Mouse (Mus musculus) skeletal muscle tissue, adult 2 months (tissue): ENCODE data around the gene Cadps2.

Experiments used
- DNase-seq: peaks from one replicate; pipeline ENCODE4 v3.0.0-alpha.2; 2012; ENCODE audit warnings: low read depth, low spot score

The Cadps2 gene

DNA sequence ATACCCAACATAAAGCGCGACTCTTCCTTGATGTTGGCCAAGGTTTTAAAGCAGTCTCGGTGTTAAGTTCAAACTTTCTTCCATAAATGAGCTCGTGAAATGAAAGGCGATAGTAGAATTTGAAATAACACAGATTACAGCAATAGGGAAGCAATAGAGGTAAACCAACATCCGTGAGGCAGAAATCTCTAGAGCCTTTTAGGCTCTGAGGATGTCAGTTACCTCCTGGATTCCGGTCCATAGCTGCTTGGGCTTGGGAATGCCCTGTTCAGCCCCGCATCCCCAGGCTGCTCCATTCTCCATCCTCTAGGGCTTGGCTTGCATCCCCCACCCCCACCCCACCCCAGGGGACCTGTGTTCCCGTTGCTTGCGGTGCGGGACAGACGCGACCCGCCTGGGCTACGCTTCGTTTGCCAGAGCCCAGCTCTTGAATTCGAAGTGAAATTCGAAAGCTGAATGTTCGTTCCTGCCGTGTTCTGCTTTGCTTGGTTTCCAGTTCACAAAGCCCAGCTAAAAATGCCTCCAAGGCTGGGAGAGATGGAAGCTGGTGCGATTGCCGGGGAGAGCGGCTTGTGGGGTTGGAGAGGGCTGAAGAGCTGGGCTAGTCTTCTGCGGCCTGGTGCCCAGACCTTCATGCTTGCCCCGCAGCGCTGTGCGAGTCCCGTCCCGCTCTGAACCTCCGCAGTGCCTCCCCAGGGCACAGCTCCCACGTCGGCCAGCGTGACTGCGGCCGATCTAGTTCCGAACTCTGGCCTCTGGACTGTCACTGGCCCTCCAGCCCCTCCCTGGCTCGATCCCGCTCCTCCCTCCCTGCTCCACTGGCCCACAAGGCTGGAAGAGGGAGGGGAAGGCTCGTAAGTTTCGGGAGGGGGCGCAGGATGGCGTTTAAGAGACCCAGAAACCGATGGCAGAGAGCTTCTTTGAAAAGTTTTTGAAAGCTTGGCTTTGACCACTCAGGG is 585.6 kb downstream of the Cadps2 start:
- no peak for DNase-seq

DNA sequence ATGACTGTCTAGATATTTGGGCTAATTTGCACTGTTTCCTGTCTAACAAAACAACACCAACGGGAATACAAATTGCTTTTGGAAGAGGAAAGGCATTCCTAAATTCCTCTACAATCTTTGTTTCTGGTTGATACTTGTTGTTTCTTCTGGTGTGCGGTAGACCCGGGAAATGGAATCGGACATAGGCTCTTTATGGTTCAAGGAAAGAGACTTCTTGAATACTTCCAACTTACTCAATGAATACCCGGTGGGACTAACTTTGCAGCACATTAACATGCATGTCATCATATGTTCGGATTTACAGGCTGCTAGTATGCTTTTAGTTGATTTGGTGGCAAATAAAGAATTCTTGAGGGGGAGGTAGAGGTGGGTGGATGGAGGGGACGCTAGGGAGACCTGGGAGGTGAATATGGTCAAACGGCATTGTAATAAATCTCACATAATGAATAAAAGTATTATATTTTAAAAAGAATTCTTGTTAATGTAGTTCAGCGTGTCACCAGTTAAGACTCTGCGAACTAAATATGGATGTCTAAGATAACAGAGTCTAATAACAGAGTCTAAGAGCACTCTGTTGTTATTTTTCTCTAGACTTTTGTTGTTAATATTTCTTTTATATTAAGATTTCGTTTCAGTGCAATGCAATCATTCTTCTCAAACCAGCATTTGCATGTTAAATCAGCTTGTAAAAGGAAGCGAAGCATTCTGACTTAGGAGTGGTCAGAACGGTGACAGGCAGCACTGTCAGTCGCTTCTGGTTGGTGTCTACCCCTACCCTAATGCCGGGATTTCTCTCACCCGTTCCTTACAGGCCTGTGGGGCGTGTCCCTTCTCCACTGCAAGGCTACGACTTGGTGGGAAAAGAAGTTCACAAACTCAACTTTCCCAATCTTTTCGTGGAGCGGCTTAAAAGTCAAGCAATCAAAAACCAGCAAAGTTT is 586.8 kb downstream of the Cadps2 start:
- no peak for DNase-seq

DNA sequence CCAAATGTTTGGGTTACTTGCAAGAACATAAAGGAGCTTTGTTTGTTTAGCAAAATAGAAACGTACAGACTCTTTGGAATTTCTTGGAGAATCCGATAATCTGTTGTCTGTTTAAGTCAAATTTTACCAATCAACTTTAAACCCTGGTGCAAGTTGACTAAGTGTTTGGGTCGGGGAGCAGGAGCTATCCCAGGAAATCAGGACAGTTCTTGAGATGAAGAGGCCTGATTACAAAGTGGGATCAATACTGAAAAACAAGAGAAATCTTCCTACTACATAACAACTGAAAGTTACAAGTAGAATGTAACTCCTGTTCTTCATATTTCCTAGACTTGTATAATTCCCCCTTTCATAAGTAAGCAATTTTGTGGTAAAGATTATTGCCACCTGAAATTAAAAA is 587.8 kb downstream of the Cadps2 start:
- no peak for DNase-seq

- DNase-seq: no peak
These were observed 588.8 kb downstream of the Cadps2 start for GRCm38 (mm10) chr6:23250288-23250955.

DNA sequence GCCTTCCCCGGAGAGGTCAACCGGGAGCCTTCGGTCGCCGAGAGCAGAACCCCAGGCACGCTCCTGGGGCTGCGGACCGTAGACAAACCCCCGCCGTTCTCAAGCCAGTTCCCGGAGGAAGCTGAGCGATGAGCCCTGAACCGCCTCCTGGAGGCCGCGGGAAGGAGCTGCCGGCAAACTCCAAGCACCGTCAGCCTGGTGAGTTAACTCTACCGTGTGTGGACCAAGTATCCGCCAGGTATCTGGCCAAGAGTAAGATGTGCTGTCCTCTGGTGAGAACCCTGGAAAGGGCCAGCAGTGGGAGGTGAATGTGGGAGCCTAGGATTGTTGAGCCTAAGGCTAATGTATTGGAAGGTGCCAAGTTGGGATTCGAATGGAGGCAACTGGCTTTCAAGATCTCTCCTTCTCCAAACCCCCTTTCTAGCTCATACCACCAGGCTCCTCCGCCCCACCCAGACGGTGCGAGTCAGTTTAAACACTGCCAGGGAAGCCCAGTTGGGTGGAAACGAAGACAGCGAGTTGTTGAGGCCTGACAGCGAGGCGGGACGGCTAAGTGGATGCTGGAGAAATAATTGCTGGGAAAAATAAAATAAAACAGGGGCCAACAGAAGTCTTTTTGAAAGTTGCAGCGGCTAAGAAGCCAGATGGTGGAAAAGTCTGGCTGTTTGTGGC is 589.5 kb downstream of the Cadps2 start:
- no peak for DNase-seq

- no peak for DNase-seq
These were observed 590.2 kb downstream of the Cadps2 start for GRCm38 (mm10) chr6:23249053-23249401.

DNA sequence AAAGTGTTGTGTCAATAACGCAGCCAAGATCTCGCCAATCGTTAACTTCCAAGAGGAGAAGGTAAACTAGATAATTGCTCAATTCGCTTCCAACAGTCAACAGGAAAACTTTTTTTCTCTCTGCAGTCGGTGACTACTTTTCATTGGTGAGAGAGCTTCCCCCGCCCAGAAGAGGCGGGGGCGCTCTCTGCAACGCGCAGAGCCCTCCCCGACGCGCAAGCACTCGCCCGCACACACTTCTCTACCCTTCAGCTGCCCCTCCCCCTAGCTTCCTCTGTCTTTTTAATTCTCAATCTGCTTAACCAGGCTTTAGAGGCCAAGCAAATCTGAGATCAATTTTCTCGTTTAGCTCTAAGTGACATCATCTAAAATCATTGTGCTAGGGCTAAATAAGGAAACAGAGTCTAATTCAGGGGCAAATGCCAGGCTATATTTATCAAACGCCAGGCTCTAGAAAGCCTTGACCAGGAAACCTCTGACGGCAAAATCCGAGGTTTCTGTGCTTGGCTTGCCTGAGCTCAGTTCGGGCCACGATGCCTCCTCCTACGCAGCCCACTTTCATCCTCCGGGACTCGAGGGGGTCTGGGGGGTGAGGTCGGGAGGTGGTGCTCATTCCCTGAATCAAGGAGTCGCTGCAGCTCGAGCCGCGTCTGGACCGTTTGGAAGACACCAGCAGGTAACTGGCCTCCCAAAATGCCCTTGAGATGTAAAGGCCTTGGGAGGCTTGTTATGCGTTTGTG is 590.7 kb downstream of the Cadps2 start, which contains the start of gene Fezf1:
Gene Fezf1 (minus strand): TSS at position 50 of the 740 bp plus-strand sequence.
- no peak for DNase-seq

- DNase-seq: no peak
These were observed 591.5 kb downstream of the Cadps2 start for GRCm38 (mm10) chr6:23247512-23248312.

- no peak for DNase-seq
These were observed 592.3 kb downstream of the Cadps2 start for GRCm38 (mm10) chr6:23246790-23247511.

DNA sequence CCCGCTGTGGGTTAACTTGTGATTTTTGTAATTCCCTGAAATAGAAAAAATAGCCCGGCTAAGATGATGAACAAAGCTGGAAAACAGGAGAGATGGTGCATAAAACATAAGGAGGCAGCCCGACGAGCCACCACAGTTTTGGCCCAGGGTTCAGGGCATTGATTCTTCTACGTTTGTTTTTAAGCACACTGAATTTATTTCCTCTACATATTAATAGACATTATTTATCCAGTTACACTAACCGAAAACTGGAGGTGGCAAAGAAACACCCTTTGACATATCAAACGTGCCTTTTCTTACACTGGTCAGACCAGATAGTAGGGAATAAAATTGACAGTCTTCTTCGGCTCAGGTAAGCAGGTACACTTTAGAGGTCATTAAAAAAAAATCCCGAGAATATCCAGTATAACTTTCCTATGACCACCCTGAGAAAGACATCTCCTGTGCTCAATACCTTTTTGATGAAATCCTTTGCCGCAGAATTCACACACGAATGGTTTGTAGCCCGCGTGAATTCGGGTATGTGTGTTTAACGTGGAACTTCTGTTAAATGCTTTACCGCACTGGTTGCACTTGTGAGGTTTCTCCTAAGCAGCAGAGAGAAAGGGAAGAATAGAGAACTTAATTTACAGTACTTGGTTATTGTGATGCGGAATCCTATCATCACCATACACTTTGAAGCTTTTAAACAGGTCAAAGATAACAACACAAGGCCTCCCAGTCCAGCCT is 593.0 kb downstream of the Cadps2 start:
- no peak for DNase-seq

- no peak for DNase-seq
These were observed 593.6 kb downstream of the Cadps2 start for GRCm38 (mm10) chr6:23245545-23246011.

- no peak for DNase-seq
These were observed 594.1 kb downstream of the Cadps2 start for GRCm38 (mm10) chr6:23245121-23245520.

- no peak for DNase-seq
These were observed 595.1 kb downstream of the Cadps2 start for GRCm38 (mm10) chr6:23243821-23244760.
